Mouse (Mus musculus) CH12.LX (cell line): ENCODE measurements around the gene Aagab. TPM values are rescaled to one million over a fixed set of nuclear protein-coding genes. Genes with fewer than 3 reads are reported as not detected.

Experiments
- DNase-seq: peaks from one replicate; pipeline ENCODE4 v3.0.0-alpha.2; 2013; ENCODE audit errors: extremely low read depth
- H3K27ac ChIP-seq: 2 replicates; pipeline ENCODE4 v1.5.1; 2012; ENCODE audit warnings: low read depth, mild to moderate bottlenecking, control low read depth, moderate library complexity; ENCODE audit not compliant: insufficient read depth
- H3K27me3 ChIP-seq: replicated peaks from 2 replicates; pipeline ENCODE3; 2012; ENCODE audit warnings: inconsistent platforms
- H3K36me3 ChIP-seq, 2 experiments: replicated peaks in 1 of 2; 2 replicates each; pipeline versions ENCODE3 to v1.6.1; 2012; ENCODE audit warnings: inconsistent platforms in 1 of 2, low read length in 1 of 2, mild to moderate bottlenecking in 1 of 2, mixed read lengths in 1 of 2, moderate library complexity in 1 of 2; ENCODE audit not compliant: control insufficient read depth in 1 of 2, insufficient read depth in 1 of 2
- H3K4me1 ChIP-seq, 2 experiments: 2 replicates each; pipeline ENCODE4 v1.6.1; 2012; ENCODE audit warnings: inconsistent platforms in 1 of 2, moderate library complexity in 1 of 2; ENCODE audit not compliant: insufficient read depth in 2 of 2, control insufficient read depth in 1 of 2
- H3K4me2 ChIP-seq: 2 replicates; pipeline ENCODE4 v1.6.1; 2012; ENCODE audit warnings: low read depth, mild to moderate bottlenecking, control low read depth; ENCODE audit not compliant: poor library complexity, insufficient read depth, severe bottlenecking
- H3K4me3 ChIP-seq, 3 experiments: fragments of 150-350 bp in 1 of 3; sonication (generic) in 1 of 3; replicated peaks in 1 of 3; 2 replicates each; pipeline versions ENCODE3 to v1.5.1; 2011 to 2012; ENCODE audit warnings: low read depth in 2 of 3, low read length in 2 of 3, mild to moderate bottlenecking in 2 of 3, moderate library complexity in 2 of 3, control low read depth in 1 of 3, improper control_type of control experiment in 1 of 3, inconsistent platforms in 1 of 3, mixed read lengths in 1 of 3; ENCODE audit not compliant: poor library complexity in 1 of 3
- H3K79me2 ChIP-seq: replicated peaks from 2 replicates; pipeline ENCODE4 v1.6.1; 2012; ENCODE audit warnings: mild to moderate bottlenecking, moderate library complexity; ENCODE audit not compliant: control insufficient read depth, poor library complexity, insufficient read depth, severe bottlenecking; ENCODE audit errors: extremely low read depth
- H3K9ac ChIP-seq: 2 replicates; pipeline ENCODE4 v1.6.1; 2012; ENCODE audit warnings: low read depth, mild to moderate bottlenecking, control low read depth, moderate library complexity; ENCODE audit not compliant: insufficient read depth
- H3K9me3 ChIP-seq: replicated peaks from 2 replicates; pipeline ENCODE3; 2012; ENCODE audit warnings: low read length, inconsistent platforms, mixed read lengths
- BHLHE40 ChIP-seq: IDR thresholded peaks from 2 replicates; pipeline ENCODE4 v1.6.1; 2011; ENCODE audit warnings: mild to moderate bottlenecking, low read depth, low read length, improper control_type of control experiment
- CHD1 ChIP-seq: IDR thresholded peaks from 2 replicates; pipeline ENCODE4 v1.6.1; 2012; ENCODE audit warnings: low read depth, low read length, improper control_type of control experiment, inconsistent platforms
- CTCF ChIP-seq, 2 experiments: IDR thresholded peaks in 1 of 2; conservative IDR thresholded peaks in 1 of 2; 2 replicates each; pipeline ENCODE4 v1.5.1; 2011 to 2012; ENCODE audit warnings: low read depth in 2 of 2, low read length in 2 of 2, improper control_type of control experiment in 1 of 2, inconsistent platforms in 1 of 2, mild to moderate bottlenecking in 1 of 2, moderate library complexity in 1 of 2
- E2F4 ChIP-seq: IDR thresholded peaks from 2 replicates; pipeline ENCODE4 v1.6.1; 2011; ENCODE audit warnings: low read depth, low read length, improper control_type of control experiment; ENCODE audit not compliant: insufficient replicate concordance
- ELF1 ChIP-seq: IDR thresholded peaks from 2 replicates; pipeline ENCODE4 v1.6.1; 2014; ENCODE audit warnings: low read depth, mild to moderate bottlenecking, inconsistent platforms, low read length, improper control_type of control experiment
- GABPA ChIP-seq: IDR thresholded peaks from 2 replicates; pipeline ENCODE4 v1.6.1; 2012; ENCODE audit warnings: low read depth, low read length, improper control_type of control experiment, inconsistent platforms; ENCODE audit not compliant: insufficient replicate concordance
- HCFC1 ChIP-seq: IDR thresholded peaks from 2 replicates; pipeline ENCODE4 v1.6.1; 2012; ENCODE audit warnings: low read depth, mild to moderate bottlenecking, inconsistent platforms, low read length, improper control_type of control experiment
- IRF4 ChIP-seq: IDR thresholded peaks from 2 replicates; pipeline ENCODE4 v1.6.1; 2014; ENCODE audit warnings: low read depth, mild to moderate bottlenecking, inconsistent platforms, low read length, improper control_type of control experiment
- JUN ChIP-seq: IDR thresholded peaks from 2 replicates; pipeline ENCODE4 v1.6.1; 2011; ENCODE audit warnings: low read depth, mild to moderate bottlenecking, low read length, improper control_type of control experiment, moderate library complexity; ENCODE audit not compliant: insufficient read depth
- JUND ChIP-seq: conservative IDR thresholded peaks from 2 replicates; pipeline ENCODE4 v1.6.1; 2011; ENCODE audit warnings: low read depth, low read length, improper control_type of control experiment
- KAT2A ChIP-seq: IDR thresholded peaks from 2 replicates; pipeline ENCODE4 v1.6.1; 2012; ENCODE audit warnings: low read length, improper control_type of control experiment, inconsistent platforms; ENCODE audit not compliant: insufficient replicate concordance
- MAX ChIP-seq: IDR thresholded peaks from 2 replicates; pipeline ENCODE4 v1.6.1; 2011; ENCODE audit warnings: low read length, improper control_type of control experiment
- MXI1 ChIP-seq: IDR thresholded peaks from 2 replicates; pipeline ENCODE4 v1.6.1; 2011; ENCODE audit warnings: mild to moderate bottlenecking, low read depth, low read length, improper control_type of control experiment
- MYC ChIP-seq: IDR thresholded peaks from 2 replicates; pipeline ENCODE4 v1.6.1; 2011; ENCODE audit warnings: low read depth, mild to moderate bottlenecking, improper control_type of control experiment, low read length
- NRF1 ChIP-seq: IDR thresholded peaks from 2 replicates; pipeline ENCODE4 v1.6.1; 2014; ENCODE audit warnings: low read depth, mild to moderate bottlenecking, inconsistent platforms, low read length, improper control_type of control experiment, moderate library complexity
- RAD21 ChIP-seq: IDR thresholded peaks from 2 replicates; pipeline ENCODE4 v1.6.1; 2011; ENCODE audit warnings: low read depth, mild to moderate bottlenecking, low read length, improper control_type of control experiment, moderate library complexity
- SIN3A ChIP-seq: IDR thresholded peaks from 2 replicates; pipeline ENCODE4 v1.6.1; 2012; ENCODE audit warnings: low read length, improper control_type of control experiment, inconsistent platforms
- SMC3 ChIP-seq: IDR thresholded peaks from 2 replicates; pipeline ENCODE4 v1.6.1; 2011; ENCODE audit warnings: low read depth, low read length, improper control_type of control experiment
- TBP ChIP-seq: conservative IDR thresholded peaks from 2 replicates; pipeline ENCODE4 v1.6.1; 2011; ENCODE audit warnings: low read depth, low read length, improper control_type of control experiment
- TCF12 ChIP-seq: IDR thresholded peaks from 2 replicates; pipeline ENCODE4 v1.6.1; 2014; ENCODE audit warnings: low read depth, mild to moderate bottlenecking, inconsistent platforms, low read length, improper control_type of control experiment
- UBTF ChIP-seq: IDR thresholded peaks from 2 replicates; pipeline ENCODE4 v1.6.1; 2012; ENCODE audit warnings: low read depth, mild to moderate bottlenecking, inconsistent platforms, low read length, improper control_type of control experiment, moderate library complexity
- USF1 ChIP-seq: IDR thresholded peaks from 2 replicates; pipeline ENCODE4 v1.6.1; 2014; ENCODE audit warnings: low read depth, mild to moderate bottlenecking, inconsistent platforms, low read length, improper control_type of control experiment
- ZMIZ1 ChIP-seq: IDR thresholded peaks from 2 replicates; pipeline ENCODE4 v1.6.1; 2012; ENCODE audit warnings: low read depth, mild to moderate bottlenecking, inconsistent platforms, low read length, improper control_type of control experiment
- dilution Hi-C: fragments of 300-500 bp; cut with MboI; formaldehyde crosslinking; loops from 2 replicates; pipeline ENCODE4 v1.14.3; 2020; ENCODE audit warnings: low sequenced_read_pairs; ENCODE audit not compliant: extremely low pct_unique_long_range_greater_than_20kb, extremely low pct_ligation_motif_present
- in situ Hi-C: fragments of 300-500 bp; cut with MboI; formaldehyde crosslinking; loops from 3 replicates; pipeline ENCODE4 v1.14.3; 2019; ENCODE audit warnings: low sequenced_read_pairs, low pct_ligation_motif_present, low pct_unique_long_range_greater_than_20kb, mixed read lengths
- polyA plus RNA-seq: library from polyadenylated mRNA; unstranded; fragments of >175 nt; gene quantifications from 2 replicates; pipeline ENCODE4 v1.2.1, GENCODE M21; 2012; ENCODE audit warnings: low read depth; ENCODE audit not compliant: insufficient read length
- total RNA-seq, 2 experiments: library from RNA; depleted of rRNA; stranded (reverse); fragments of 300-350 nt in 1 of 2; fragments of >200 nt in 1 of 2; gene quantifications; 2 replicates each; pipeline ENCODE4 v1.2.3; 2012 to 2014

Aagab gene
- total and polyA plus RNA-seq, 3 experiments = 14.5 to 27.8 (median 14.5) TPM

- H3K27me3 ChIP-seq = no peaks in the 10 kb centered on the region
- no peaks in the 10 kb centered on the region for H3K4me1 ChIP-seq
- H3K36me3 ChIP-seq = no peaks in the 10 kb centered on the region
- H3K4me3 ChIP-seq = no peak overlapping the region
- no peaks in the 10 kb centered on the region for H3K79me2 ChIP-seq
- no peak overlapping the region for H3K4me2 ChIP-seq
- H3K9me3 ChIP-seq = no peaks in the 10 kb centered on the region
- no peak overlapping the region for H3K9ac ChIP-seq
- in situ Hi-C loops = no loop called here
- no peak overlapping the region for H3K27ac ChIP-seq
- dilution Hi-C loops = no loop called here
- no peak for DNase-seq
- TF ChIP-seq SMC3 (no peak), TCF12 (no peak), SIN3A (no peak), E2F4 (no peak), JUND (no peak), IRF4 (no peak), MYC (no peak), MXI1 (no peak), ELF1 (no peak), CHD1 (no peak), JUN (no peak), ZMIZ1 (no peak), CTCF (conservative IDR thresholded peaks at IDR 0.05 in 1 of 2, IDR thresholded peaks at IDR 0.05 in 1 of 2; ENCODE audit: low read depth in 2 of 2, low read length in 2 of 2) (no peak), RAD21 (no peak), NRF1 (no peak), MAX (no peak)
These were observed 20.7 kb upstream of the Aagab start for GRCm38 (mm10) chr9:63581778-63582177.

- no peak for DNase-seq
- Histone ChIP-seq H3K27me3 (no peaks in the 10 kb centered on the region), H3K27ac (no peak overlapping the region), H3K9ac (no peak overlapping the region), H3K9me3 (no peaks in the 10 kb centered on the region), H3K36me3 (no peaks in the 10 kb centered on the region), H3K4me3 (no peak overlapping the region), H3K79me2 (no peaks in the 10 kb centered on the region), H3K4me2 (no peak overlapping the region), H3K4me1 (peaks cover 0 to 20% of the 10 kb centered on the region in 2 experiments; a peak in 2 of 4 replicates)
- in situ Hi-C loops = no loop called here
- TF ChIP-seq USF1 (no peak), JUND (no peak), UBTF (no peak), SMC3 (no peak), GABPA (no peak), CHD1 (no peak), HCFC1 (no peak), BHLHE40 (no peak), KAT2A (no peak), RAD21 (no peak), JUN (no peak), TBP (no peak)
- dilution Hi-C loops = no loop called here
These were observed 17.2 kb upstream of the Aagab start for GRCm38 (mm10) chr9:63585251-63585650.
